Mouse (Mus musculus) mouse embryonic stem cell (cell line): Measurements from ENCODE around the gene Gm11084.
"Not testable (repeated sequence)": the region's sequence is repeated elsewhere in the genome, so short reads cannot be mapped to it uniquely, and the experiment has no call there.

ENCODE experiments used
- in situ Hi-C, 2 experiments: fragments of 300-500 bp; cut with MboI; formaldehyde crosslinking; loops; 1 replicate in 1 of 2; 3 replicates in 1 of 2; pipeline ENCODE4 v1.14.3; 2019 to 2020; ENCODE audit warnings: low sequenced_read_pairs in 2 of 2, low pct_unique_long_range_greater_than_20kb in 1 of 2, mixed read lengths in 1 of 2; ENCODE audit not compliant: unreplicated experiment in 1 of 2

Gm11084 gene

GRCm38 (mm10) chr2:72986616-72987015, at the start of gene Gm11084:
Gene Gm11084 (minus strand): TSS chr2:72986716.
- in situ Hi-C loops: no loop called here

GRCm38 (mm10) chr2:73031061-73032055, 44.8 kb upstream of the Gm11084 start:
- in situ Hi-C loops: no loop called here

GRCm38 (mm10) chr2:73029846-73030245, 43.3 kb upstream of the Gm11084 start:
- in situ Hi-C loops: no loop called here

GRCm38 (mm10) chr2:73028019-73028418, 41.5 kb upstream of the Gm11084 start:
- in situ Hi-C loops: no loop called here

- in situ Hi-C loops: no loop called here
These were observed 40.6 kb upstream of the Gm11084 start for GRCm38 (mm10) chr2:73027126-73027525.

GRCm38 (mm10) chr2:73023803-73024202, 37.3 kb upstream of the Gm11084 start:
- in situ Hi-C loops: no loop called here

- in situ Hi-C loops: no loop called here
These were observed 34.5 kb upstream of the Gm11084 start for GRCm38 (mm10) chr2:73021046-73021445.

- in situ Hi-C loops: no loop called here
These were observed 33.0 kb upstream of the Gm11084 start for GRCm38 (mm10) chr2:73019371-73020146.

- in situ Hi-C loops: not testable (repeated sequence)
These were observed 27.5 kb upstream of the Gm11084 start for GRCm38 (mm10) chr2:73014063-73014462.

- in situ Hi-C loops: no loop called here
These were observed 26.1 kb upstream of the Gm11084 start for GRCm38 (mm10) chr2:73012636-73013035.

- in situ Hi-C loops: no loop called here
These were observed 21.0 kb upstream of the Gm11084 start for GRCm38 (mm10) chr2:73007472-73007871.

GRCm38 (mm10) chr2:73005611-73006515, 19.3 kb upstream of the Gm11084 start:
- in situ Hi-C loops: no loop called here

GRCm38 (mm10) chr2:73003751-73004717, 17.5 kb upstream of the Gm11084 start:
- in situ Hi-C loops: no loop called here

- in situ Hi-C loops: no loop called here
These were observed 16.5 kb upstream of the Gm11084 start for GRCm38 (mm10) chr2:73003049-73003448.

GRCm38 (mm10) chr2:73002451-73002850, 15.9 kb upstream of the Gm11084 start:
- in situ Hi-C loops: no loop called here

- in situ Hi-C loops: no loop called here
These were observed 15.5 kb upstream of the Gm11084 start for GRCm38 (mm10) chr2:73001994-73002393.

GRCm38 (mm10) chr2:73000194-73000593, 13.7 kb upstream of the Gm11084 start:
- in situ Hi-C loops: no loop called here
